Mouse (Mus musculus) stomach, postnatal 0 days (tissue): ENCODE data around the gene Abhd2.

Experiments
- CTCF ChIP-seq: IDR thresholded peaks from 2 replicates; pipeline ENCODE4 v1.5.1; 2016; ENCODE audit warnings: antibody characterized with exemption, low read depth, mild to moderate bottlenecking, moderate library complexity
- EP300 ChIP-seq: optimal IDR thresholded peaks from 2 replicates; pipeline ENCODE3; 2016; ENCODE audit warnings: antibody characterized with exemption

DNA sequence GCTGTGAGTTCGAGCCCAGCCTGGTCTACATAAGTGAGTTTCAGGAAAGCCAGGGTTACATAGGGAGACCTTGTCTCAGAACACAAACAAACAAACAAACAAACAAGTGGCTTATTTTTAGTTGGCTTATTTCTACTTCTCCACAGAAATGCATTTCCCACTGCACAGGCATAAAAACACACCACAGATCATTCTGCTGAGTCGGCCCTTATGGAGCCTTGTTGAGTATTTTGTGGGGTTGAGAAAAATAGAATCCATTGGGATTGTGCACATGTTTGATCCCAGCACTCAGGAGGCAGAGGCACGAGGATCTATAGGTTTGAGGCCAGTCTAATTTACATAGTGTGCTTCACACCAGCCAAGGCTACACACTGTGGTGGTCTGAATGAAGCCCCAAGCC is 127.3 kb downstream of the Abhd2 start:
- TF ChIP-seq CTCF (no peak), EP300 (no peak)
